Mouse (Mus musculus): ENCODE results near the gene Fbxo2.

GRCm38 (mm10) chr4:148158436-148159348 lies 1.7 kb upstream of the Fbxo2 start:
- TF ChIP-seq CTCF (IDR thresholded peaks at IDR 0.05) (no peak), EP300 (IDR thresholded peaks at IDR 0.05) (no peak)
